Mouse (Mus musculus) adrenal gland, adult (tissue): ENCODE measurements around the gene Cwf19l1.

Experiments used
- DNase-seq, 2 experiments: peaks; one replicate each; pipeline ENCODE4 v3.0.0; 2022 to 2023; ENCODE audit warnings: low spot score in 1 of 2; ENCODE audit not compliant: inconsistent age in 2 of 2

Gene Cwf19l1

DNA sequence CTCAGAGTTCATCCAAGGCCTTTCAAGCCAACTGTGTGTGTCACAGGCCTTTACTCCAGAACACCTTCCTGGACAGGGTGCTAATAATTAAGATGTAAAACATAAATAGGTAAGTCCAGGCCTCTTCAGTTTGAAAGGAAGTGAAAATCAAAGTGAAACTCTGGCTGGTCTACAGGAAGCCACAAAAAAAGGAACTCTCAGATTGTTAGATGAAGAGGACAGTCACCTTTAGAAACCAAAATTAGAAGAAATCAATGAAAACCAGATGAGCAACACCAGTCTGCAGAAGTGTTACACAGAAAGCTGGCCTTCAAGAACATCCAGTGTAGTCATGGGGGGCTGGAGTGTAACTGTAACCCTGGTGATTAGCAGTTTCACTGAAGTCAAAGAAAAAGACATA is 17.9 kb downstream of the Cwf19l1 start:
- peak in 1 of 2 experiments; percentile 27 for DNase-seq

DNA sequence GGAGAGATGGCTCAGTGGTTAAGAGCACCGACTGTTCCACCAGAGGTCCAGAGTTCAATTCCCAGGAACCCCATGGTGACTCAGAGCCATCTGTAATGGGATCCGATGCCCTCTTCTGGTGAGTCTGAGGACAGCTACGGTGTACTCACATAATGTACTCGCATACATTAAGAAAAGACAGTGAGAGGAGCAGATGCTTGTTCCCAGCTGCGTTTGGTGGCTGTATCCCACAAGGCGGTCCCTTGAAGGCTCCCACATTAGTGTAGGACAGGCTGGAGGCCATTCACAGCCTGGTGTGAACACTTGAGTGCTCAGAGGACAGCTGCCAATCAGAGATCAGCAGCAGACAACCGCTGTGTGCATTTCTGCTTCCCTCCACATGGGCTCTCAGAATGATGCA is 24.0 kb downstream of the Cwf19l1 start:
- peak in 1 of 2 experiments; percentile 51 for DNase-seq

DNA sequence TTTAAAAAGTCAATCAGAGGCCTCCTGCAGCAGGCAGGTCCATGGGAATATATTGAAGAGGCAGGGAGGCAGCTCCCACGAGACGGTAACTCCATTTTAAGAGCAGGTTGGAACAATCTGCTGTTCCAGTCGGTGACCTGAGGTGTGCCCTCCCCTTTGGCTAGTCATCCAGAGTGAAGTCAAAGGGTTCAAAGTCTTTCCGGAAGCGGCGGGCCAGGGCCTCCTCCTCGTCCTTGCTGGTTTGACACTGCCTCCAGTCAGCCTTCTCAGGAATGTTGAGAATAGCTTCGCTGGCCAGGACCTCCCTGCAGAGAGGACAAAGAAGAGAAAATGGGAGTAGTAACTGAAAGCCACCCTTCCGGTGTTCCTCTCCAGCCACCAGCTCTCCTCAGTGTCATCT is 25.3 kb downstream of the Cwf19l1 start:
- peak in 1 of 2 experiments; percentile 58 for DNase-seq

DNA sequence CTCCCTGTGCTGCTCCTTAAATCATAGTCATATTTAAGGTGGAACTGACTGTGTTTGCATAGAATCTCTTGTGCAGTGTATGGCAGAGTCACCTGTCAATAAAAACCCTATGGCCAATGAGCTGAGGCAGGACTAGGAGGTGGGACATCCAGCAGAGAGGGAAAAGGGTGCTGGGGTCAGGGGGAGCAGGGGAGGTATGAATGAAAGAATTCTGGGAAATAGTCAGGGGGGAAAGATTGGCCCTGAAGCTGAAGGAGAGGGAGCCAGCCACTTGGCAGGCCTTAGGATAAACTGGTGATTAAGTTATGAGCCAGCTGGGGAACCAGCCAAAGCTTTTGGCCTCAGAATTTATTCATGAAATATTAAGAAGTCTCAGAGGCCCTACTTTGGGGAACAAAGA is 26.7 kb downstream of the Cwf19l1 start:
- DNase-seq, result peak; percentile 26 to 90

DNA sequence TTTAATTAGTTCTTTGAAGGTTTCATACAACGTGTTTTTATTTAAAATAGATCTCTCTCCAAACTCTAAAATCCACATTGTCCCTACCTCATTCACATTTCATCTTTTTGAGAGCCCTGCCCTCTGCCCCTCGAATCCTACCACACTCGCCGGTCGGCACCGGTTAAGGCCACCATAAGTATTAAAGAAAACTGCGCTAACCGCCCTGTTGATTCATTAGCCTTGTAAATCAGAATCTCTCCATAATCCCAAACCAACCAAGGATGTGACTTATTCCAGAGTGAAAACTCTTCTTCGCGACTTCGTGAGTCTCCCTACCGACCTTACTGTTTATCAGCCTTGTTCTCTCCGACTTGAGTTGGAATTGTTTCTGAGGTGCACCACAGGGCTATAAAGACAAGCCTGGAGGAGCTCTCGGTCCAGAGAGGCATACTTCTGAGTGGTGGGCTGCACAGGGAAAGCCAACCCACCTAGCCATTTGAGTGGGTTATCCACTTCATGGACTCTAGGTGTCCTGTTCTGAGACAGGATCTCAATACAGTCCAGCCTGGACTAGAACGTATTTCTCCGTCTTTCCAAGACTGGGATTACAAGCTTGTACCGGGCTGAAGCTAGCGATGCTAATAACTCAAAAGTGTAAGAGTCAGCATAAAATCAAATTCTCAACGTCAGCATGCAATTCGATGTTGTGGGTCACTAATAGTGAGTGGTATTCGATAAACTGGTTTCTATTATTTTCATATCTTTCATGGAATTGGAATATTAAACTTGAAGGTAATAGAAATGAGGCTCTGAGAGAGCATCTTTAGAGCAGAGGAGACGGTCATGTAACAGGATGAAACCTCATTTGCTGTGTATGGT is 27.8 kb downstream of the Cwf19l1 start:
- peak in 1 of 2 experiments; percentile 18 for DNase-seq

DNA sequence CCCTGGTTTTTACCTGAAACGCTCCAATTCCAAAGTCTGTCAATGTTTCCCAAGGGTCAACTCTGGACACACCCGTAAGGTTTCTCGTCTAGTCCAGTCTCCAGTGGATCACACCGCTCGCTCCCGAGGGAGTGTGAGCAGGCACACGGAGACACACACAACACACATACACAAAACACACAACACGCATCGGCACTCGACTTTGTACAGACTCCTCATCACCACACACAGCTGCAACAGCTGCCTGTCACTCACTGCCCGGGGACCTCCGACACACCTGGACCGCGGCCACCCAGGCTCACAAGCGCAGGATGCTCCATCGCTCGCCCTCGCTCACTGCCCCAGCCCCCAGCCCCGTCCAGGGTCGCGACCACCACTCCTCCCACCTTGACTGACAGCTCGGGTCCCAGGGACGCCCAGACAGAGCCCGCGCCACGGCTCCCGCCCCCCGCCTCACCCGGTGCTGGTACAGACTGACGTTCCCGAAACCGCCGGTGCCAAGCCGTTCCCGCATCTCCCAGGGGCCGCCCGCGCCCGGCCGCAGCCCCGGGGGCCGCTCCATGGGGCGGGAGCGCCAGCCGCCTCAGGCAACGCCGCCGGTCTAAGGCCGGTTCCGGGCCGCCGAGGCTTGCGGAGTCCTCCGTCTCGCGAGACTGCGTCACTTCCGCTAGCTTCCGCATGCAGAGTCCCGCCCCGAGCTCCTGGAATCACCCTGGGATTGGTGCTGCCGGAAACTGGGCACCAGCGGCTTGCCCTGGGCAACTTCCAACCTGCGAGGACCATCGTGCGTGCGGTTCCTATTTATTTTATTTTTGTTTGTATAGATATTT is 28.6 kb downstream of the Cwf19l1 start, which contains the start of gene Chuk:
Gene Chuk (minus strand): TSS at position 650 of the 830 bp plus-strand sequence.
- peak; percentile 96 to 98 for DNase-seq

DNA sequence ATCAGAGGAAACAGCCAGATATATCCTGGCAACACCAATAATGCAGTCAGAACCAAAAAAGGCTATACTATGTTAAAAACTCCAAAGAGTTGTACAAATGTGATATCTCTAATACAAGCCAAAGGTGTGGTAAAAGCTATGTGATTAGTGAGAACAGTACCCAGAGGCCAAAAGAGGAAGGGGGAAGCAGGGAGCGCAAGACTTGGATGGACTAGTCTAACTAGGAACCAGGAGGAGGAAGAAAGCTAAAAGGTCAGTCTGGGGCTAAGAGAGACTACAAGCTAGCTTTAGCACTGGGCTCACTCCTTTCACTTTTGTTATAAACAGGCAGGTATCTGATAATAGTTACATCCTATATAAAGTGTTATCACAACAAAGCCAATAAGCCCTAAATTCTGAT is 31.3 kb downstream of the Cwf19l1 start:
- DNase-seq, result no peak

DNA sequence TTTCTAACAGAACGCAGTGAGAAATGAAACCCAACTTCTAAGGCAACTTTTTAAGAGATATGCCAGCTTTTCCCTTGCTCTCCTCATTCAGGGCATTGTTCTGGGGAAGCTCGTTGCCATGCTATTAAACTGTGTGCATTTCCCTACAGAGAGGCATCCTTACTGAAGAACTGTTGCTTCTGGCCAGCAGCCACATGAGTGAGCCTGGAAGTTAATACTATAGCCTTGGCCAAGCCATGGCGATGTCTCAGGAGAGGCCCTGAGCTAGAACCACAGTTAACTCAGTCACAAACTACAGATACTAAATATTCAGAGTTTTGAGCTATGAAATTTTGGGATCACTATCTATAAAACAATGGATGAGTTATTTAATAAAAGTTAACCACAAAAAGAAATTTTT is 32.7 kb downstream of the Cwf19l1 start:
- DNase-seq, result no peak

DNA sequence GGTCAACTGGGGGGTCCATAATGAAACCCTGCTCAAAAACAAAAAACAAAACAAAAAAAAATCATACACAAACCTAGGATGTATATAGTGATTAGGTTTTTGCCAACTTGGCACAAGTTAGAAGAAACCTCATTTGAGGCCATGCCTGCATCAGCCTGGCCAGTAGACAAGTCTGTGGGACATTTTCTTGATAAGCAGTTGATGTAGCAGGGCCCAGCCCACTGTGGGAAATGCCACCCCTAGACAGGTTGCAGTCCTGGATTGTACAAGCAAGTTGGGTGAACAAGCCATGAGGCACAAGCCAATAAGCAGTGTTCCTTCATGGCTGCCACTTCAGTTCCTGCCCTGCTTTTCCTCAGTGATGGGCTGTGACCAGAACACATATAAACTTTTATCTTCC is 34.8 kb downstream of the Cwf19l1 start:
- DNase-seq, result no peak

DNA sequence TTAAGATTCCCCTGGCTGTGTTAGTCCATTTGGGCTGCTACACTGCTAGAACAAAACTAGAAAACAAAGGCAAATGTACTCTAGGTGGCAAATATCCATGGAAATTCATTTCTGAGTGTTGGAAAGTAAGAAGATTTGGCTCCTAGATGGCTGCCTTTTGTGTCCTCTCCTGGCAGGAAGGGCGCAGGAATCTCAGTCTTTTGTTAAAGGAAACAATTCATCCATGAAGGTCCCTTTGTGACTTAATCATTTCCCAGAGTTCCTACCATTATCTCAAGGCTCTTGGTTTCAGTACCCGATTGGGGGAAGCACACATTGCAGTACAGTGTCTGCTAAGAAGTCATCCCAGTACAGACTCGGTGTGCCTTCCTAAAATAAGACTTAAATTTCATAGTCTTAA is 49.4 kb downstream of the Cwf19l1 start:
- DNase-seq, result no peak

DNA sequence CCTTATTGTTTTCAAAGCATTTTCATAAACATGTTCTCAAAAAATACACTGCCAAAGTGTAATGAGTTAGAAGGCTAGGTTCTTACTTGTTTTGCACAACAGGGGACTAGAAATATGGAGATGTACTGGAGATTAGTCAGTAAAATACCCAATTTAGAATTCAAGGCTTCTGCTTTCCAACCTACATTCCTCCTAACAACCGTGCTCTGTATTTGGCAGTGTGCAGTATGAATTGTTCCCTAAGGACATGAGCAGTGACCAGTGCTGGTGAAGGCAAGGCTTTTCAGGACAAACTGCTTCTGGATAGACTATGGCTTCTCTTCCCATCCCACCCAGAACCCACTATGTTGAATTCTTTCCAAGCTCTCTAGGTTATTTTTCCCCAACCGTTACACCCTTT is 54.8 kb downstream of the Cwf19l1 start:
- no peak for DNase-seq

DNA sequence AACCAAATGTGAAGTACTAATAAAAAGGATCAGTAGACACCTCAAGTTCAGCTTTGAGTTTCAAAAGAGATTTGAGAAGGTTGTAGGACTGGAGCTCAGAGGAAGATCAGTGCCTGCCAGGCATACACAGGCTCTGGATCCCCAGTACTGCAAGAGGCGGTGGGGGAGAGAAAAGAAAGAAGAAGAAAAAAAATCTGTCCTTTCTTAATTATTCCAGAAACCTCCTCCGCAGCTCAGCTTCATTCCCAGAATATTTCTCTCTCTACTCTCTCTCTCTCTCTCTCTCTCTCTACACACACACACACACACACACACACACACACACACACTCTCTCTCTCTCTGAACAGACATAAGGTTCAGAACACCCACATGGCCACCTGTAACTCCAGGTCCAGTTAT is 55.7 kb downstream of the Cwf19l1 start:
- DNase-seq, result no peak

DNA sequence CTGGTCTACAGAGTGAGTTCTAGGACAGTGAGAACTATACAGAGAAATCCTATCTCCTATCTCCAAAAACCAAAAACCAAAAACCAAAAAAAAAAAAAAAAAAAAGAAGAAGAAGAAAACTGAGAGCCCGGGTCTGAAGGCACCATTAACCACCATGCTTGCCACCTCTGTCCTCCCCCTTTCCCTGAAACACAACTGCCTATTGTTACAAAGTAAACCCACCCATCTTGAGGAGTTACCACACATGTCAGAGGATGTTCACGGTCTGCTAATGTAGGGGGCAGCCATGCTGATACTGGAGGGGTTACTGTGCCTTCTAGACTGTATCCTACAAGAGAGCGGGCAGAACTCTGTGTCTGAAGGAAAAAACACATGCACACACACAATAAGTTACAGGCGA is 58.7 kb downstream of the Cwf19l1 start:
- DNase-seq, result no peak

DNA sequence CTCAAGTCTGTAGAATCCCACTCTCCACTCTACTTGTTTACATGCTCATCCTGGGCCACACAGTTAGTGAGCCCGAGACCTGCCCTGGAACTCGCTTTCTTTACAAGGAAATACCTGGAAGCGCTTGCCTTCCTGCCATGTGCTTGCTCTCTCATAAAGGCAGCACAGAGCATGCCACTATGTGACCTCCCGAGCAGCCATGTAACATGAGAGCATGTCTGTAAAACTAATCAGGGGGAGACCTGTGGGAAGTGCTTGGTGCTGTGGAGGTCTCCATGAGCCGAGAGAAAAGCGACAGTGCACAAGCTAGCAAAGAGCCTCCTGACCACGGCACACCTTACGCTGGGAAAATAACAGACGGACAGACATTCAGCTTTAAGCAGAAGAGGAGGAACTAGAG is 59.2 kb downstream of the Cwf19l1 start:
- no peak for DNase-seq

DNA sequence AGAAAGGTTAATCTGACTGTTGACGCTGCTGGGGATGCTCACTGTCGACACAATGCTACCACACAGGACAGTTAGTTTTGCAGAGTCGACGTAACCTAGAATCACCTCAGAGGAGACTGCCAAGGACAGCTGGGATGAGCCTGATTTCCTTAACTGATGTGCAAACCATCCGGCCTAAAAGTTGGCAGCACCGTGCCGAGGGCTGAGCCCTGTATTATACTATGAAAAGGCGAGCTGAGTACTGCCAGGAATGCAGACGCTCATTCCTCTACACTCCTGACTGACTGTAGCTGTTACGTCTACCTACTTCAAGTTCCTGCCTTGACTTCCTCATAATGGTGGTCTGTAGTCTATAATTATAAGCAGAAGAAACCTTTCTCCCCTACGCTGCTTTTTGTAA is 60.7 kb downstream of the Cwf19l1 start:
- DNase-seq, result no peak

DNA sequence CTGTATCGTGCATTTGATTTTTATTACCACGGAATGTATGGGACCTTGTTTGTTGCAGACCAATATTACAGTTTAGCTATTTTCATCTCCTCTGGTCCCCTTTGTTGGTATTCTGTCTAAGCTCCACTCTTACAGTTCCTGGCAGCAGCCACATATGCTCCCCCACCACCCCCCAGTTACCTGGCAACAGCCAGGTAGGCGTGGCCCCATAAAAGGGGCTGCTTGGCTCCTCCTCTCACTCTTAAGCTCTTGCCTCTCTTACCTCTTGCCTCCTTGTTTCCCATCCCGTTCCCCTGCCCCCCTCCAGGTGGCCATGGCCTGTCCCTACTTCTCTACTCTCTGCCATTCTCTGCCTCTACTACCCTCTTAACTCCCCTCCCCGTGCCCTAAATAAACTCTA is 64.5 kb downstream of the Cwf19l1 start:
- DNase-seq, result no peak

DNA sequence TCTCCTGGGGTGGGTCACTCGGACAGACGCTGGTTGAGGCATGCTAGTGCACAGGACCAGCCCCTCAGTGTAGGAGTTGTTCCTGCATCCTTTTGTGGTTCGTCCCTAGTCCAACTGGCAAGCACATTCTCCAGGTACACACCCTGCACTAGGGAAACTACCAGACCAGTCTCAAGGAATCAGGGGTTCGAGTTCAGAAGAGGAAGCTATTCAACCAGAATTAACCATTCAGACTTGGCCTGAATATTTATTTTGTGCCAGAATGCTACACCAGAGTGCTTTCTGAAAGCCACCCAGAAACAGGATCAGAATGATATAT is 65.8 kb downstream of the Cwf19l1 start:
- DNase-seq, result no peak

DNA sequence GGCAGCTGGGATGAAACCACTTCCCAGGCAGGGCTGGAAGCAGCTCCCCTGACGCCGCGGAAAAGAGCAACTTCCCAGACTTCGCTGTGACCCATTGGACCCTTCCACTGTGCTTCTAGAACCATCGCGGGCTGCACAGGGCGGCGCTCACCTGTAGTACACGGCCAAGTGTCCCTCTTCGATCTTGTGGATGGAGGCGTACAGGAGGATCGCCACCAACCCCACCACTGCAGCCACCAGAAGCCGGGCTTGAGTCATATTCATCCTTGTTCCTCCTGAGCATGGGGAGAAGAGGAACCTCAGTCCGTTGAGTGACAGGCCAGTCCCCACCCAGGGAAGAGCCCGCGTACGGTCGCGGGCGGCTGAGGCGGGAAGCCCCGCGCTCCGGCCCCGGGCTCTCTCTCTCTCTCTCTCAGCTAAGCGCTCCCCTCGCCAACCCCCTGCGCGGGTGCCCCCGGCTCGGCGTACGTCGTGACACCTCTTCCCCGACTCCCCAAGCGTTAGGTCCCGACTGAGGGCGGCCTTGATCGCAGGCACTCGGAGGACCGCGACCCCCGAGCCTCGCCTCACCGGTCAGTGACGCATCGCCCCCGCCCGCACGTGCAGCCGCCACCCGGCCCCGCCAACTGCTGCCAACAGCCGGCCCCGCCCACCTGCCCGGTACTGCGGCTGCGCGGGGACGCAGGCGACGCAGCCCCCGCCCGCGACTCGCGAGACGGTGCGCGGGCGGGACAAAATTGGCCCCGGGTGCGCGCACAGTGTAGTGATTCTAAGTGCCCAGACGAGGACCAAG is 66.4 kb downstream of the Cwf19l1 start, which contains the start of gene Erlin1:
Gene Erlin1 (minus strand): TSS at position 665 of the 793 bp plus-strand sequence.
- DNase-seq, result peak; percentile 92 to 96

DNA sequence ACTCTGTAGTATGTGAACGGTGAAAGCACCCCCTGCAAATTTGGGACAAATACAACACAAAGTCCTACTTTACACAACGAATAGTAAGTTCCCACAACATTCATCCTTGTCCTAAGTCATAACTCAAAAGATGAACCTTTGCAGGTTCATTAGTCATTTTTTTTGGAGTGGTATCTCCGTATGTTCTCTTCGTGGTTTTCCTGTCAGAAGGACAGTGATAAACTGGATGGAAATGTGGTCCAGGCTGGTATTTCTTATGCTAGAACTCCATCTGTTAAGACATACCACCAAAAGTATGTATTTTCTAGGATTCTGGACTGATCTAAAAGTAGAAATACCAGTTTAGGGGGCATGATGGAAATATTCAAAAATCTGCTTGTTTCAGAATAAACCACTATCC is 67.4 kb downstream of the Cwf19l1 start:
- DNase-seq, result no peak

DNA sequence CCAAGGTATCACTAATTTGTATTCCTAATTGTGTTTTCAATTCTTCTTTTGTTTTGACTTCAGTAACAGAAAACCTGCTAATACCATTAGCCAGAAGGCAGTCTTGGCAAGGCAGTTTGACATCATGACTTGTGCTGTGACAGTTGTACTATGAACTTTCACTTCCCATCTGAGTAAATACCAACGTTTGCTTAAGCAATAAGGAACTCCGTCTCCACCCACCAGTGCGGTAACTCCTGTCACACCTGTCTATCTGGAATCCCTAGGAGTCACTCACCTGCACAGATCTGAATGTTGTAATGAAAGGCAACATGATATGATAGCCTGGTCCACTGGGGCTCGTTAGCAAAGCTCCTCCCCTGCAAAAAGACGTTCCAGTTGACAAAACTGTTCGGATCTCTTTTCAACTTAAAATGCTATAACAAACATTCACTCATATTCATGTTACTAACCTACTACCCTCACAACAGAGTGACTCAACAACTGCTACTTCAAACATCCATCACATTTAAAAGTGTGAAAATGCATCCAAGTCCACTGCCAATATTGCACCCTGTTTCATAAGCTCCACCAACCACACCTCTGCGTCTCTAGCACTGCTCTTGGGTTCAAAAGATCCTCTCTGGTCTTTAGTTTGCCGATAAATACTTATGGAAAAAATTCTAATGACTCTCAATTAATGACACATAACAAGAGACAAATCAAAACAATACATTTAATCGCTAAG is 68.2 kb downstream of the Cwf19l1 start:
- DNase-seq, result no peak

DNA sequence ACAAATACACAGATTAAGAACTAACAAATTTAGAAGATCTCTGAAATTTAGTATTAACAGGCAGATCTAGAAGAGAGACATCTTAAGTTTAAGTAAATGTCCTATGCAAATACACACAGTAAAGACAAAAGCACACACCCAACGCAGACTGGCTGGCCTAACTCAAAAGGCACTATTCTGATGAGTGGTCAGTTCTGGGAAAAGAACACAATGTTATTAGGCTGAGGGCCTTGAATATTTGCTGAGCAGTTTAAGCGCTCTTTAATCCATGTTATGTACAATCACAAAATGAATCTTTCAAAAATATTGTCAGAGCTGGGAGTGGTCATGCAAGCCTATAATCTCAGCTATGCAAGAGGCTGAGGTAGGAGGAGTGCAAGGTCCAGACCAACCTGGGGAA is 70.9 kb downstream of the Cwf19l1 start:
- DNase-seq, result no peak
